Mouse (Mus musculus): ENCODE results near the gene Ift80.

DNA sequence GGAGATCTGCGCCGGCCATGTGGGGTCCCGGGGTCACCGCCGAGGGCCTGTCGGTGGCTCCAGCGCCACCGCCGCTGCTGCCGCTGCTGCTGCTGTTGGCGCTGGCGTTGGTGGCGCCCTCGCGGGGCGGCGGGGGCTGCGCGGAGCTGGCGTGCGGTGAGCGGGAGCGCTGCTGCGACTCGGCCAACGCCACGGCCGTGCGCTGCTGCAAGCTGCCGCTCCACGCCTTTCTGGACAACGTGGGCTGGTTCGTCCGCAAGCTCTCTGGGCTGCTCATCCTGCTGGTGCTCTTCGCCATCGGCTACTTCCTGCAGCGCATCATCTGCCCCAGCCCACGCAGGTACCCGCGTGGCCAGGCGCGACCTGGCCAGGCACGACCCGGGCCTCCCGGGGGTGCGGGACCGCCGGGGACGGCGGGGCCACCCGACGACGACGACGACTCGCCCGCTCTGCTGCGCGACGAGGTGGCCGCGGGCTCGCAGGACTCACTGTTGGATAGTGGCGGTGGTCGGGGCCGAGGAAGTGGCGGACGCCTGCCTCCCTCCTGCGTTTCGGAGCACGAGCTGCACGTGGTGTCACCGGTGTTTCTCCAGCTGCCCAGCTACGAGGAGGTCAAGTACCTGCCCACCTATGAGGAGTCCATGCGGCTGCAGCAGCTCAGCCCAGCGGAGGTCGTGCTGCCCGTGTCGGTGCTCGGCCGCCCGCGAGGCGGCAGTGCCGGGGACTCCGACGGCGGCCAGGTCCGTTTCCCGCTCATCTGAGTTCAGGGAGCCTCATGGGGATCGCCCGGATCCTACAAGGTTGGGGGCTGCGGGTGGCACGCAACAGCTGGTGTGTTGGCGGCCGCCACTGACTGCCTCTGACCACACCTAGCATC, 134.4 kb downstream of the Ift80 start:
- TF ChIP-seq EP300 (IDR thresholded peaks at IDR 0.05; ENCODE audit: insufficient read depth, low read depth, low read length) (no peak), CTCF (IDR thresholded peaks at IDR 0.05; ENCODE audit: low read depth, low read length) (no peak), POLR2A (IDR thresholded peaks at IDR 0.05; ENCODE audit: insufficient read depth, low read length) (no peak)
